Mouse (Mus musculus) hindbrain, embryonic 16.5 days (tissue): ENCODE data around the gene Desi1. TPM values are rescaled to one million over a fixed set of nuclear protein-coding genes. Genes with fewer than 3 reads are reported as not detected.
A peak's percentile ranks its signal among the peaks of the same experiment; 100 is the strongest.

Experiments used
- ATAC-seq: fragments of 200-750 bp; cut with Nextera tagmentation; 2 replicates; pipeline ENCODE4 v1.8.0; 2017; ENCODE audit warnings: moderate TSS enrichment, moderate library complexity
- H3K27ac ChIP-seq: fragments of 300-500 bp; sonication (generic); 2 replicates; pipeline ENCODE4 v1.5.1; 2014; ENCODE audit warnings: low read depth, mild to moderate bottlenecking, control low read depth, low read length, moderate library complexity
- H3K27me3 ChIP-seq: fragments of 300-500 bp; sonication (generic); replicated peaks from 2 replicates; pipeline ENCODE4 v1.6.1; 2014; ENCODE audit warnings: low read length; ENCODE audit not compliant: control insufficient read depth, insufficient read depth
- H3K36me3 ChIP-seq: fragments of 300-500 bp; sonication (generic); 2 replicates; pipeline ENCODE4 v1.6.1; 2014; ENCODE audit warnings: mild to moderate bottlenecking, low read length, moderate library complexity, mixed read lengths; ENCODE audit not compliant: control insufficient read depth, insufficient read depth
- H3K4me1 ChIP-seq: fragments of 300-500 bp; sonication (generic); 2 replicates; pipeline ENCODE4 v1.6.1; 2014; ENCODE audit warnings: low read depth, low read length; ENCODE audit not compliant: control insufficient read depth, insufficient read depth
- H3K4me2 ChIP-seq: fragments of 300-500 bp; sonication (generic); 2 replicates; pipeline ENCODE4 v1.6.1; 2014; ENCODE audit warnings: mild to moderate bottlenecking, low read length, control low read depth, moderate library complexity
- H3K4me3 ChIP-seq: fragments of 300-500 bp; sonication (generic); 2 replicates; pipeline ENCODE4 v1.5.1; 2014; ENCODE audit warnings: mild to moderate bottlenecking, low read length, control low read depth, moderate library complexity
- H3K9ac ChIP-seq: fragments of 300-500 bp; sonication (generic); 2 replicates; pipeline ENCODE4 v1.6.1; 2014; ENCODE audit warnings: low read depth, mild to moderate bottlenecking, control low read depth, low read length, moderate library complexity
- H3K9me3 ChIP-seq: fragments of 300-500 bp; sonication (generic); 2 replicates; pipeline ENCODE4 v1.6.1; 2014; ENCODE audit warnings: mild to moderate bottlenecking, low read length, moderate library complexity; ENCODE audit not compliant: control insufficient read depth
- WGBS: fragments of 180-500 bp; shearing (Covaris S2); extraction: QIAGEN DNeasy Blood & Tissue Kit; methylation state at CpG from one replicate; pipeline ENCODE4 v1.1.7; 2014; 5-methylcytosine and 5-hydroxymethylcytosine counted together
- polyA plus RNA-seq: library from polyadenylated mRNA; unstranded; fragments of >200 nt; fragmentation: Nextera tagmentation; extraction: Ambion mirVana; gene quantifications from 2 replicates; pipeline ENCODE4 v1.2.1, GENCODE M21; 2015

The Desi1 gene
- polyA plus RNA-seq, 1 experiment from 2014 or later = 53.7 TPM

- Histone ChIP-seq H3K4me1 (no peaks in the 10 kb centered on the region), H3K4me3 (no peak overlapping the region), H3K36me3 (no peaks in the 10 kb centered on the region), H3K9me3 (no peaks in the 10 kb centered on the region), H3K27me3 (no peaks in the 10 kb centered on the region), H3K4me2 (no peak overlapping the region), H3K9ac (no peak overlapping the region), H3K27ac (no peak overlapping the region)
- no peak for ATAC-seq
- WGBS = 74% methylated on average over 5 of the region's 5 CpGs
Observed at GRCm38 (mm10) chr15:82052544-82052943, 18.9 kb upstream of the Desi1 start.

- Histone ChIP-seq H3K27ac (peak within 1 kb of the TSS; percentile 88), H3K9me3 (no peaks in the 10 kb centered on the region), H3K36me3 (peaks cover 8% of the 10 kb centered on the region), H3K4me1 (peaks cover 13% of the 10 kb centered on the region), H3K9ac (peak within 1 kb of the TSS; percentile 88), H3K4me3 (peak within 1 kb of the TSS; percentile 100), H3K27me3 (no peaks in the 10 kb centered on the region), H3K4me2 (peak within 1 kb of the TSS; percentile 97)
- WGBS = under 1% methylated on average over 68 of the region's 74 CpGs
- ATAC-seq = peak; percentile 94
Observed at GRCm38 (mm10) chr15:82047080-82047883, 13.6 kb upstream of the Desi1 start, which contains the start of gene Snu13. Gene Snu13 (minus strand): TSS chr15:82047598.

GRCm38 (mm10) chr15:82046246-82046891 lies 12.7 kb upstream of the Desi1 start:
- no peak overlapping the region for H3K27ac ChIP-seq
- no peaks in the 10 kb centered on the region for H3K27me3 ChIP-seq
- peak overlapping the region; percentile 88 for H3K9ac ChIP-seq
- 6% methylated on average over 26 of the region's 26 CpGs for WGBS
- H3K4me1 ChIP-seq = peaks cover 13% of the 10 kb centered on the region
- peak; percentile 31; the same call in 1 of the 2 replicates for ATAC-seq
- peak overlapping the region; percentile 97 for H3K4me2 ChIP-seq
- H3K4me3 ChIP-seq = peak overlapping the region; percentile 100
- H3K36me3 ChIP-seq = peaks cover 8% of the 10 kb centered on the region
- no peaks in the 10 kb centered on the region for H3K9me3 ChIP-seq

GRCm38 (mm10) chr15:82044166-82044784 lies 10.6 kb upstream of the Desi1 start:
- ATAC-seq = no peak
- Histone ChIP-seq H3K4me3 (no peak overlapping the region), H3K36me3 (peaks cover 18% of the 10 kb centered on the region), H3K27ac (no peak overlapping the region), H3K4me2 (no peak overlapping the region), H3K27me3 (no peaks in the 10 kb centered on the region), H3K4me1 (peaks cover 13% of the 10 kb centered on the region), H3K9ac (no peak overlapping the region), H3K9me3 (no peaks in the 10 kb centered on the region)
- 97% methylated on average over 7 of the region's 7 CpGs for WGBS

- H3K4me3 ChIP-seq = no peak overlapping the region
- no peaks in the 10 kb centered on the region for H3K9me3 ChIP-seq
- H3K27ac ChIP-seq = no peak overlapping the region
- H3K4me2 ChIP-seq = no peak overlapping the region
- H3K27me3 ChIP-seq = no peaks in the 10 kb centered on the region
- 0 out of 2 replicates have a peak, but pooled peaks have one; percentile 60 for ATAC-seq
- H3K9ac ChIP-seq = no peak overlapping the region
- peaks cover 4% of the 10 kb centered on the region for H3K4me1 ChIP-seq
- 100% methylated on average over 1 of the region's 1 CpGs for WGBS
- H3K36me3 ChIP-seq = peaks cover 26% of the 10 kb centered on the region
Observed at GRCm38 (mm10) chr15:82040650-82041049, 7.0 kb upstream of the Desi1 start.

- Histone ChIP-seq H3K9ac (no peak overlapping the region), H3K36me3 (peaks cover 18% of the 10 kb centered on the region), H3K27me3 (no peaks in the 10 kb centered on the region), H3K4me2 (no peak overlapping the region), H3K4me3 (no peak overlapping the region), H3K9me3 (no peaks in the 10 kb centered on the region), H3K27ac (no peak overlapping the region), H3K4me1 (no peaks in the 10 kb centered on the region)
- WGBS = 78% methylated on average over 12 of the region's 12 CpGs
- ATAC-seq = no peak
Observed at GRCm38 (mm10) chr15:82035904-82036689, 2.4 kb upstream of the Desi1 start.

- WGBS = 87% methylated on average over 7 of the region's 7 CpGs
- H3K27me3 ChIP-seq = no peaks in the 10 kb centered on the region
- H3K36me3 ChIP-seq = peaks cover 18% of the 10 kb centered on the region
- H3K4me2 ChIP-seq = no peak overlapping the region
- no peak overlapping the region for H3K27ac ChIP-seq
- no peak overlapping the region for H3K9ac ChIP-seq
- H3K9me3 ChIP-seq = no peaks in the 10 kb centered on the region
- no peaks in the 10 kb centered on the region for H3K4me1 ChIP-seq
- H3K4me3 ChIP-seq = no peak overlapping the region
- no peak for ATAC-seq
Observed at GRCm38 (mm10) chr15:82032386-82032785, 1.3 kb downstream of the Desi1 start.

- no peaks in the 10 kb centered on the region for H3K9me3 ChIP-seq
- H3K9ac ChIP-seq = no peak overlapping the region
- no peak overlapping the region for H3K27ac ChIP-seq
- no peaks in the 10 kb centered on the region for H3K4me1 ChIP-seq
- peaks cover 49% of the 10 kb centered on the region for H3K36me3 ChIP-seq
- H3K27me3 ChIP-seq = no peaks in the 10 kb centered on the region
- no peak overlapping the region for H3K4me3 ChIP-seq
- 93% methylated on average over 7 of the region's 7 CpGs for WGBS
- H3K4me2 ChIP-seq = no peak overlapping the region
- no peak for ATAC-seq
Observed at GRCm38 (mm10) chr15:82027726-82028125, 5.9 kb downstream of the Desi1 start.
